Mouse (Mus musculus) common myeloid progenitor, adult 5-6 weeks (primary cell): ENCODE data around the gene Cops7a. TPM values are rescaled to one million over a fixed set of nuclear protein-coding genes. Genes with fewer than 3 reads are reported as not detected.

Experiments used
- ATAC-seq: replicated peaks from 2 replicates; pipeline ENCODE4 v1.8.0; 2016; ENCODE audit warnings: low read depth, mild to moderate bottlenecking, moderate TSS enrichment, inconsistent platforms; ENCODE audit not compliant: poor library complexity, severe bottlenecking
- total RNA-seq: library from RNA; stranded (forward); fragments of 200-1000, 187-1606 nt; gene quantifications from 2 replicates; pipeline ENCODE4 v1.2.3, GENCODE M21; 2017

Cops7a gene
- total RNA-seq = 45.6 and 48.1 TPM in 2 replicates

GRCm38 (mm10) chr6:124965088-124965719 is at the start of gene Cops7a:
Gene Cops7a (minus strand): TSS chr6:124965538.
- peak; percentile 82 for ATAC-seq

GRCm38 (mm10) chr6:125009181-125010073 is 44.1 kb upstream of the Cops7a start:
- peak; percentile 60 for ATAC-seq

GRCm38 (mm10) chr6:125009129-125009180 is 43.6 kb upstream of the Cops7a start, which contains the start of gene Zfp384:
Gene Zfp384 (plus strand): TSS chr6:125009145.
- ATAC-seq = no peak

- peak; percentile 94 for ATAC-seq
Measured at GRCm38 (mm10) chr6:125008586-125009128, 43.3 kb upstream of the Cops7a start.

- ATAC-seq = no peak
Measured at GRCm38 (mm10) chr6:125008060-125008459, 42.7 kb upstream of the Cops7a start.

GRCm38 (mm10) chr6:125005086-125005485 is 39.7 kb upstream of the Cops7a start:
- ATAC-seq = no peak

GRCm38 (mm10) chr6:125003706-125004105 is 38.4 kb upstream of the Cops7a start:
- no peak for ATAC-seq

- no peak for ATAC-seq
Measured at GRCm38 (mm10) chr6:124999546-124999945, 34.2 kb upstream of the Cops7a start.

- no peak for ATAC-seq
Measured at GRCm38 (mm10) chr6:124999091-124999490, 33.8 kb upstream of the Cops7a start.

GRCm38 (mm10) chr6:124998066-124998465 is 32.7 kb upstream of the Cops7a start:
- ATAC-seq = no peak

GRCm38 (mm10) chr6:124996551-124997501 is 31.5 kb upstream of the Cops7a start, which contains the start of gene Pianp:
Gene Pianp (plus strand): TSS chr6:124996694.
- ATAC-seq = peak; percentile 82

GRCm38 (mm10) chr6:124995831-124996403 is 30.6 kb upstream of the Cops7a start:
- ATAC-seq = no peak

- ATAC-seq = no peak
Measured at GRCm38 (mm10) chr6:124995246-124995645, 29.9 kb upstream of the Cops7a start.

GRCm38 (mm10) chr6:124993876-124994275 is 28.5 kb upstream of the Cops7a start:
- ATAC-seq = no peak

GRCm38 (mm10) chr6:124993365-124993764 is 28.0 kb upstream of the Cops7a start:
- ATAC-seq = no peak

GRCm38 (mm10) chr6:124992241-124992640 is 26.9 kb upstream of the Cops7a start:
- no peak for ATAC-seq

GRCm38 (mm10) chr6:124967766-124968165 is 2.4 kb upstream of the Cops7a start:
- ATAC-seq = no peak

- ATAC-seq = no peak
Measured at GRCm38 (mm10) chr6:124966466-124967118, 1.3 kb upstream of the Cops7a start.

- no peak for ATAC-seq
Measured at GRCm38 (mm10) chr6:124965747-124966146, 409 bp upstream of the Cops7a start.

- peak; percentile 29 for ATAC-seq
Measured at GRCm38 (mm10) chr6:124964638-124965037, 700 bp downstream of the Cops7a start.
